Mouse (Mus musculus): Measurements from ENCODE around the gene Dazap1.
"Not testable (repeated sequence)": the region's sequence is repeated elsewhere in the genome, so short reads cannot be mapped to it uniquely, and the experiment has no call there.

Dazap1 gene

DNA sequence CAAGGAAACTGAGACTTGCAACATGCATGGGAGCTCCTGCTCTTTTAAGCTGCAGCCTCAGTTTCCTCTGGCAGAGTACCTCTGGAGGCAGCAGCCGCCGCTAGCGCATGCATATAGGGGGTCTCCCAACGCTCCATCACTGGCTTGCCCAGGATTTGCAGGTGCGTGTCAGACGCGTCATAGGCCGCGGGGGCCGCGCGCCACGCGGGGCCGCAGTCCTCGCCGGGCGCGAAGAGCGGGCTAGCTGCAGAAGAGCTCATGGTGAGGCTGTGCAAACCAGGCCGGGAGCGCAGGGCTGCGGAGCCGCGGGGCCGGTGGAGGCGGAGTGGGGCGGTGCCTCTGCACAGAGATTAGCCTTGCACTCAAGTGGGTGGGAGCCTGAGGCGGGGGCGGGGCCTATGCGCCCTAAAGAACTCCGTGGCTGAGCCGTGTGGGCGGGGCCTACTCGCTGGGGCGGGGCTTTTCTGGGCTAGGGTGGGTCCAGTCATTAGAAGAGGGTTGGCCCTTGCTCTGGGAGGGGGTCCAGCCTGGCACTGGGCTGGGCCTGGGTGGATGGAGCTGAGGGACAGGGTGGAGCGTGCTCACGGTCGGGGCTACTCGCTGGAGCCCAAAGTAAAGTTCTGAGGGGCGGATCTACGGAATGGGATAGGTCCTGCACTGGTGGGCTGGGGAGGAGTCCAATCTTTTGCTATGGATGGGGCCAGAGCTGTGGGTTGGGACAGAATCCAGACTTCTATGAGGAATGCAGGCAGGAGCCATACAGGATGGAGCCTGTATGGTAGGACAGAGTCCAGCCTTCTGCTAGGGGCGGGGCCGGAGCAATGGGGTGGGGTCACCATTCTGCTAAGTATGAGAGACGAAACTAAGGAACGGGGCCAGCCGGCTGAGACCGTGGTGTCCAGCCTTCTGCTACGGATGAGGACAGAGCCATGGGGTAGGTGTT is at the start of gene Dazap1, which contains the start of gene Gamt:
Dazap1 (plus strand) TSS at position 845 of the 943 bp plus-strand sequence.
Gamt (minus strand) TSS at position 371 of the 943 bp plus-strand sequence.
- DNase-seq (ENCODE audit: low spot score): peak; percentile 99

DNA sequence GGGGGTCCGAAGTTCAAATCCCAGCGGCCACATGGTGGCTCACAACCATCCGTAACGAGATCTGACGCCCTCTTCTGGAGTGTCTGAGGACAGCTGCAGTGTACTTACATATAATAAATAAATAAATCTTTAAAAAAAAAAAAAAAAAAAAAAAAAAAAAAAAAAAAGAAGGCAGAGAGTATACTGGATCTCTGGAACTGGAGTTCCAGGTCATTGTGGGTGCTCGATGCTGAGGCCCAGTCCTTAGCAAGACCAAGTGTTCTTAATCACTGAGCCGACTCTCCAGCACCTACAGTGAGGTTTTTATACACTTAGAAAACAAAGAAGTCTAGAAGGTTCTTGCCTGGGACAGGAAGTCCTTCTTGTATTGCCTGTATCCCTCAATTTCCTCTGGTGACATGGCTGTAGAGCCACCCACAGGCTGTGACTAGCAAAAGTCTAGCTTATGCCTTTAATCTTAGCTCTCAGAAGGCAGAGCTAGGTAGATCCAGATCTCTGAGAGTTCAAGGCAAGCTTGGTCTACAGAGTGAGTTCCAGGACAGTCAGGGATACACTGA is 49.7 kb upstream of the Dazap1 start:
- not testable (repeated sequence) for DNase-seq (ENCODE audit: low spot score)

DNA sequence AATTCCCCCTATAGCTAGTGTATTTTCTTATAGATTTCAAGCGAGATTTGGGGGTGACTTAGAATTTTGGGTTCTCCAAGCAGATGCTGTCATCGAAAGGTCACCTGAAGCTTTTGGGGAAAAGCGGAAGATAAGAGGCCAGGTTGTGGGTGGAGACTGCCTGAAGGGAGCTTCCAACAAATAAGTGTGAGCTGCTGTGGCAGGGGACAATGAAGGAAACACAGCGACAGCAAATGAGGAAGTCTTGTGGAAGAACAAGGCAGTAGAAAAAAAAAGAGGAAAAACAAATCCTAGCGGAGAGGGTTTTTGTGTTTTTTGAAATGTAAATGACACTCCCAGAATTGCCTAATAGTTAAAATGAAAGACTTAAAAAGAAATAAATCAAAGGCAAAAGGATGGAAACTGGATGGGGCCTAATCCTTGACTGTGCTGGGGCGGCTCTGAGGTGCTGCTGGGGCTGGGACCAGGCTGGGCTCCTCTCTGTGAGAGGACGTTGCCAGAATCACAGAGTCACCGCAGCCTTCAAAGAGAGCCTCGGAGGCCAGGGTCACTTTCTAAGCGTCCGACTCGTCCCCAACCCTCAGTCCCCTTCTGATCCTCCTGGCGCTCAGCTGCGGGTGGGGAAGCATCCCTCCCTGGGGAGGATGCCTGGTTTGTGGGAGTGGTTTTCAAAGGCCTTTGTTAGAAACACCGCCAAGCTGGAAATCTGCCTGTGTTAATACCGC is 46.1 kb upstream of the Dazap1 start:
- DNase-seq (ENCODE audit: low spot score): no peak

DNA sequence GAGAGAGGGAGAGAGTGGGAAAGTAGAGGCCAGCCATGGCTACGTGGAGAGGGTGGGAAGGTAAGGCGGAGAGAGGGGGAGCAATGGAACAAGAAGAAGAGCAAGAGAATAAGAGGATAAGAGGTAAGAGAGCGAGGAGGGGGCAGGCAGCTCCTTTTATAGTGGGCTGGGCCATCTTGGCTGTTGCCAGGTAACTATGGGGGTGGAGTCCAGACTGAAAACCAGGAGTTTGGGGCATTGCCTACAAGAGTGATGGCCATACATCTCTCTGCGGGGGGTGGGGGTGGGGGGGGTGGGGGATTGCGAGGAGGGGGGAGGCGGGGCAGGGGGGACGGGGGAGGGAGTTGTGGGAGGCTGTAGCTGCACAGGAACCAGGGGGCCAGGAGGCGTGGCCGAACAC is 40.6 kb upstream of the Dazap1 start:
- DNase-seq (ENCODE audit: low spot score): no peak

DNA sequence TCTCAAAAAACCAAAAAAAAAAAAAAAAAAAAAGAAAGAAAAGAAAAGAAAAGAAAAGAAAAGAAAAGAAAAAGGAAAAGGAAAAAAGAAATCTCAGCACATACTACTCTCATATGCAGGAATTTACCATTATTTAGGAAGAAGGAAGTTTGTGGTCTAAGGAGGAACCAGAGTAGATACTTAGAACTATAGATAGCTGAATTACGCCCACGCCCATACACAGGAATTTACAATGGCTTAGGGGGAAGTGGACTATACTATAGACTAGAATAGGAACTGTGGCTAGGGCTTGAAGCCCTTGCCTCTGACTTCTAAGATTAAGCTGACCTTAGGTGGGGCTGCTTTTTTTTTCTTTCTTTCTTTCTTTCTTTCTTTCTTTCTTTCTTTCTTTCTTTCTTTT is 38.1 kb upstream of the Dazap1 start:
- DNase-seq (ENCODE audit: low spot score): not testable (repeated sequence)

DNA sequence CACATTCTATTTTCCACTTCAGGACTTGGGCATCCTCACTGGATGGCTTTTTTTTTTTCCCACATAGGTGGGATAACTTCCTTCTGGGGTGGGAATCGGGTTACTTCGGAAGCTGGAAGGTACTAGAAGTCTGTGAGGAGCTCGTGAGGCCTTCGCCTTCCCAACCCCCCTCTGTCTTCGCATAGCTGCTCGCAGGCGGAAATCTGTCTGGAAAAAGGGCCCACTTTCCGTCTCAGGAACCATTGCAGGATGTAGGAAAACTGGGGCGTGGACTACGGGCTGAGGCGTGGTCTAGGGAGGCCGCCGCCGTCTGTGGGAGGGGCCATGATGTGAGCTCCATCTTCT is 35.2 kb upstream of the Dazap1 start:
- DNase-seq (ENCODE audit: low spot score): no peak

DNA sequence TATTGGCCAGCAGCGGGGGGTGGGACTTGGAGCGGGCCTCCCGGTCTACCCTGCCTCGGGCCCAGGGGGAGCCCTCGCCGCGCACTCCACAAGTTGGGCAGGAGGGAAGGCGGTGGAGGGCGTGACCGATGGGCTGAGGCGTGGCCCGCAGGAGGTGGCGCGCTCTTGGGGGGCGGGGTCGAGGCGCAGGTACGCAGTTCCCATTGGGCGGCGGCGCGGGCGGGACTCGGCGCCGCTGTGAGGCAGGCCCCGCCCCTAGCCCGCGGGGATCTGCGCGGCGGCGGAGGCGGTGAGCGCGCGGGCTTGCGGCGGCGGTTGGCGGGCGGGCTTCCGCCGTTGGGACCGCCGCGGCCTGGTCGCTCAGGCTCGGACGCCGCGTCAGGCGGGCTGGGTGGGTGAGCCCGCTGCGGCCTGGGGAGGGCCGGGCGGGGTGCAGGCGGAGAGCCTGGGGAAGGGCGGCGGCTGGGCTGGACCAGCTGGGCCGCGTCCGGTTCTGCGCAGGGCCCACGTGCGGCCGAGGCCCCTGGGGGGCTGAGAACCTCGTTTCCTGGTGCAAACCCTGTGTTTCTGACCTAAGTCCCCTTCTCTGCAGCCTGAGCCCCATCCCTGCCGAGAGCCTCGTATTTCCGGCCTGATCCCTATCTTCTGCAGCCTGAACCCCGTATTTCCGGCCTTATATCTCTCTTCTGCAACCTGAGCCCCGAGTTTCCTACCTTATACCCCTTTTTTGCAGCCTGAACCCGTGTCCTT is 34.7 kb upstream of the Dazap1 start, which contains the start of gene Mum1:
Mum1 (plus strand) TSS at position 19 of the 750 bp plus-strand sequence.
- peak; percentile 100 for DNase-seq (ENCODE audit: low spot score)

DNA sequence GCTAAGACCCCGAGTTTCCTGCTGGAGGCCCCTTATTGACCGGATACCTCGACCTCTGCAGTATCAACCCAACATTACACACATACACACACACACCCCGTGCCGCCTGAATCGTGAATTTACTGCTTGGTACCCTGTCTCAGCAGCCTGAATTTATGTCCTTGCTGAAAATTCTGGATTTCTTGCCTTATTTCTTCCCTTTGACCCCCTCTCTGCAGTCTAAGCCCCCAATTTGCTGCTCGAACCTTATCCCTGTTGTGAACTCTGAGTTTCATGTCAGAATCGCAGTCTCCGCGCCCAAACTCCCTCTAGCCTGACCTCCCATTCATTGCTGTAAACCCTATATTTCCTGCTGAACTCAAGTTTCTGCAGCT is 34.1 kb upstream of the Dazap1 start:
- DNase-seq (ENCODE audit: low spot score): no peak

DNA sequence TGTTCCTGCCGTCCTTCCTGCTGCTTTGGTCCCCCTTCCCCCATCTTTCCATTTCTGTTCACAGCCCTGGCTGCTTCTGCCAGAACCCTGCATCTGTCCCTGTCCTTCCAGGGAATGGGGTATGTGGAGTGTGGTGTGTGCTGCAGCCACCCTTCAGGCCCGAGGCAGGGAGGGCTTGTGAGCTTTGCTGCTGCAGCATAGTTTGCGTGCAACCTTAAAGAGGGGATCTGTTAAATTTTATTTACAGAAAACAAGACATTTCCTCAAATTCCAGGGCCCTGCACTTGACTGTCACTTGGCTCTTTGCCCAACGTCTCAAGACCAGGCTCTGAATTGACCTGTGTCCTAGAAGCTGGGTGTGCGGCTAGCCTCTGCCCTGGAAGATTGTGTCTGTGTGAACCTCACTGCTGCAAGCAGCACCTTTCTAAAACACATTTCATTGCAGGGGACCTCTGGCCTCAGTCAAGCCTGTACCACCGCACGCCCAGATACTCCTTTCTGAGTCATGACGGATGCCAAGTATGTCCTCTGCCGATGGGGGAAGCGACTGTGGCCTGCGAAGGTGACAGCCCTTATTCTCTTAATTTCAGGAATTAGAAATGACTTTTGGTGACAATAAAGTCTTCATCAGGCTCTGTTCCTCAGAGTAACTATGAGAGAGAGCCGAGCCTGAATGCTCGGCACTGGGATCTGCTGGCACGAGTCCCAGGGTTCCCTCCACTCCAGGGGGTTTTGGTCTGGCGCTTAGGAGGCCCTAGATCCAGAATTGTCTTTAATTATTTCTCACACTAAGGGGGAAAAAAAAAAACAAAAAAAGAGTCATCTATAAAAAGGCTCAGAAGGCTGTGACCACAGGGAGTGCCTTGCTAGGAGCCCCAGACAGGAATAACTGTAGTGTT is 33.2 kb upstream of the Dazap1 start:
- DNase-seq (ENCODE audit: low spot score): no peak

DNA sequence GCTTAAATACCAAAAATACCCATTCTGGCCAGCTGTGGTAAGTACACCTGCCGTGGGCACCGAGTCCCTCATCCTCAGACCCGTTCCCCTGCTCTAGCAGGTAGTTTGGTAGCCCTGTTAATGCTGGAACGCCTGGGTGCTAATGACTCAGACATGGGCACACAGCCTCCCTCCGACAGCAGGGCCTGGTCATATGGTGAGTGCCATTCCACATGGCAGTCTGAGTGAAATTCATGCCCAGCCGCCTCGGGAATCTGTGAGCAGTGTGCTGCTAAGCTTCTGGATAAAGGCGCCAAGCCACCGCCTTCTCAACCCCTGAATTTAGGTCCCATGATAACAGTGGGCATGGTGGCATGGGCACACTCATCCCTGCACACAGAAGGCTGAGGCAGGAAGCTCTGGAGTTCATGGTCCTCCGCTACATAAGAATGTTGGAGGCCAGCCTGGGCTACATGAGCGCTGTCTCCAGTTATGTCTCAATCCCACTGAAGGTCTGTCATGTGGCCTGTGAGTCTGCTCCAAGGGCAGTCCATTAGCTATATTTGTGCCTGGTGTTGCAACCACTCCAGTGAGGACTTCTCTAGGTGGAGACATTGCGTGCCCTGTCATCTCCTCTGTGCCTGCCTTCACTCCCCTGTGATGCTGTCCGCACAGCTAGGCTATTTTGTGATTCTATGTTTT is 25.0 kb upstream of the Dazap1 start:
- DNase-seq (ENCODE audit: low spot score): no peak

DNA sequence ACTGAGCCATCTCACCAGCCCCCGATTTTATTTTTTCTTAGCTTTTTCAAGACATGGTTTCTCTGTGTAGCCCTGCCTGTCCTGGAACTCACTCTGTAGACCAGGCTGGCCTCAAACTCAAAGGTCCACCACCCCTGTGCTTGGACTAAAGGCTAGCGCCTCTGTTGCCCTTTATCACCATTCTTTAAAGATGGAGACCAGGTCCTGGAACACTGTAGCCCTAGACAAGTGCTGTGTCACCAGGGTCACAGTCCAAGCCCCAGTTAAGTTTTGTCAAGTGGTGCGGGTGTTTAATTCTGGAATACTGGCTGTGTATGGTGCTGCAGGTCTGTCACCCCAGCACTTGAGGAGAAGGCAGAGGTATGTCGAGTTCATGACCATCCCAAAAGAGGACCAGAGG is 24.3 kb upstream of the Dazap1 start:
- DNase-seq (ENCODE audit: low spot score): no peak

DNA sequence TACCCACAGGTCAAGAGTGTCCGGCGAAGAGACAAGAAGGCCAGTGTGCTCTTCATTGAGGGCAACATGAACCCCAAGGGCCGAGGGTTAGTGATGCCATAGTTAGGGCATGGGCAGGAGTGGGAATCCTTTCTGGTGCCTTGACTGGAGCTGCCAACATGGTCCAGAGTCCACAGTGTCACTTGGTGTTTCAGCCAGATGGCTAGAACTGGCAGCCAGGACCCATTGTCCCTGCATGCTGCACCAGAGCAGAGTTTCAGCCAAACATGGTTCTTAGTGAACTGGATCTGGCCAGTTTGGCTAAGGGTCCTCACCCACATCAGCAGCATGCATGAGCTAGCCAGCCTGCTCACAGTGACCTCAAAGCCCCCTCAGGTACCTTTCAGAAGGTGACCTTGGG is 23.0 kb upstream of the Dazap1 start:
- DNase-seq (ENCODE audit: low spot score): no peak

DNA sequence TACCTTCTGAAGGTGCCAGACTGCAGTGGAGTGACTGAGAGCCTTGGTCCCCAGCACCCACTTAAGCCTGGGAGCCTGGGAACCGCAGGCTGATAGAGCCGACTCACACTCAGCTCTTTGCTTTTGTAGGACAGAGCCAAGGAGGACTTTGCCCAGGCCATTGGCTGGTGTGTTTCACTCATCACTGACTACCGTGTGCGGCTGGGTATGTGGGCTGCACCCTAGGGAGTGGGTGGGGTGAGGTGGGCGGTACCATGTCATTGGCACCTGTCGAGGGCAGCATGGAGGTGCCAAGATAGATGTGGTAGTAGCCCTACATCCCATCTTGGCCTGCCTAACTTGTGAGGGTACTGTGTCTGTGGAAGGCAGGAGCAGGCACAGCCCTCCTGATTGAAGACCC is 21.5 kb upstream of the Dazap1 start:
- no peak for DNase-seq (ENCODE audit: low spot score)

DNA sequence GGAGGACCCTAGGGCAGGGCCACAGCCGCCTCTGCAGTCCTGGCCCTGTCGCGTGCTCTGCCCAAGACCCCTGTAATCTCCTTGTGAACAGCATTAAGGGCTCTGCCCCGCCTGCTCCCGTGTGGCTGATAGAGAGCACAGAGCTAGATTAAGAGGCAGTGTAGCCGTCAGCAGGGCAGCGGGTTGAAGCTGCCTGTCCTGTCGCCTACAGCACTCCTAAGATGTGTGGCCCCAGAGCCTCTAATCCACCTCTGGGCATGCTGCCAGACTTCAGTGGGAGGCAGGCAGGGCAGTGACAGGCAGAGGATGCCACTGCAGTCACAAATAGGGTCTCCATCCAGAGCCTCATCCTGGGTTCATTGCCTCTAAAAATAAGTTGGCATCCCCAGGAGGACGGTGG is 19.2 kb upstream of the Dazap1 start:
- no peak for DNase-seq (ENCODE audit: low spot score)

DNA sequence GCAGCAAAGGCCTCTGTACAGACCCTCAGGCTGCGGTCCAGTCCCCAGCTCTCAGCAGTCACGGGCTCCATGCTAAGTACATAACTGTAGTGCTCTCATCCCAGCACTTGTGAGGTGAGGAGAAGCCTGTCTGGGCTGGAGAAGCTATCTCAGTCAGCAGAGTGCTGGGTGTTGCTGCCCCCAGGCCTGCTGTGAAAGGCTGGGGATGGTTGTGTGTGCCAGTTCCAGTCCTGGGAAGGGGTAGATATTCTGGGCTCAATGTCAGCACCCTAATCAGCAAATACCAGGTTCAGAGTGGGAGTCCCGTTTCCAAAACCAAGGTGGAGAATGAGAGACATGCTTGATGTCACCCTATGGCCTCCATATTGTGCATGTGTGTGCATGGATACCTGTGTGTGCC is 18.7 kb upstream of the Dazap1 start:
- no peak for DNase-seq (ENCODE audit: low spot score)

DNA sequence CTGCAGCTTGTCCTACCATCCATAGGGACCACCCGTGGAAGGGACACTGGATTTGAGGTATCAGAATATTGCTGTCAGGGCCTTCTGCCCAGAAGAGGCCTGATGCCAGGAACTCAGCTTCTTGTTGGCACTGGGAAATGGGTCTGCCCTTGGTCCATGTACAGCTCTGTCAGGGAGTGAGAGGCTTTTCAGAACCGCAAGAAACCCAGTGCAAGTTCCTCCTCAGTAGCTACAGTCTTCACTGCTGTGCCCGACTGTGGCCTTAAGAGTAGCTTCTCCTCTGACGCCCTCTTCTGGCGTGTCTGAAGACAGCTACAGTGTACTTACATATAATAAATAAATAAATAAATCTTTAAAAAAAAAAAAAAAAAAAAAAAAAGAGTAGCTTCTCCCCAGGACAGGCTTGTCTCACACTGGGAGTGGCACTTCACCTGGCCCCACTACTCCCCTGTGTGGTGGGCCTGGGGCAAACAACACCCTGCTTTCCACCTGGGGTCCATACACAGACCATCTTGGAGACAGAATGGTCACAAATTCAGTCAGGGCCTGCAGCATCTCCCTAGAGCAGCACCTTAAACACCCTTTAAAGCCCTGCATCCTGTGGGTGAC is 16.4 kb upstream of the Dazap1 start:
- DNase-seq (ENCODE audit: low spot score): no peak

DNA sequence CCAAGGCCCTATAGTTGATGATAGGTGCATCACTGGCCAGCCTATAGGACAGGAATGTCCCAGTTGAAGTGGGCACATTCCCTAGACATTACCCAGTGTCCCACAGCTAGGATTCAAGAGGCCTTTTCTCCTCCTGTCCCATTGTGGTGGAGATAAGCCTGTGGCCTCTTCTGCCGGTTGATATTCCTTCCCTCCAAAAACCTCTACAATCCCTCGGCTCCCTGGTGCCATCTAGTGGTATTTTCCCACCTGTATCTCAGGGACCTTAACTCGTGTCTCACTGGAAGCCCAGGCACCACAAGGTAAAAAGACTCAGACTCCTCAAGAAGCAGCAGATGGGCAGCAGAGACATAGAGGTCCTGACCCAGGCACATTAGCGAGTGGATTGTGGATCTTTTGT is 15.7 kb upstream of the Dazap1 start:
- DNase-seq (ENCODE audit: low spot score): peak; percentile 60

DNA sequence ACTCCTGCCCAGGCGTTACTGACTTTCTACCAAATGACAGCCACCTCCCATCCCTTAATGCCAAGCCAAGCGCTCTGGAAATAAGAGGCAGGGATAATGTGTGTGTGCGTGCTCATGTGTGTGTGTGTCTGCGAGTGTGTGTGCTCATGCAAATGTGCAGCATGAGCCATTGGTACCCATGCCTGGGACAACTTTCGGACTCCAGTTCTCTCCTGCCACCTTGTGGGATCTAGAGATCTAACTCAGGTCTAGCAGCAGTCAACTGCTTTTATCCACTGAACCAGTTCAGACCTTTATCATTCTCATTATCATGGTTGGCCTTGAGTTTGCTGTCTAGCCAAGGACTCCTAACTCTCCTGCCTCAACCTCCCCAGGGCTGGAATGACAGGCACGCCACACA is 13.4 kb upstream of the Dazap1 start:
- no peak for DNase-seq (ENCODE audit: low spot score)

DNA sequence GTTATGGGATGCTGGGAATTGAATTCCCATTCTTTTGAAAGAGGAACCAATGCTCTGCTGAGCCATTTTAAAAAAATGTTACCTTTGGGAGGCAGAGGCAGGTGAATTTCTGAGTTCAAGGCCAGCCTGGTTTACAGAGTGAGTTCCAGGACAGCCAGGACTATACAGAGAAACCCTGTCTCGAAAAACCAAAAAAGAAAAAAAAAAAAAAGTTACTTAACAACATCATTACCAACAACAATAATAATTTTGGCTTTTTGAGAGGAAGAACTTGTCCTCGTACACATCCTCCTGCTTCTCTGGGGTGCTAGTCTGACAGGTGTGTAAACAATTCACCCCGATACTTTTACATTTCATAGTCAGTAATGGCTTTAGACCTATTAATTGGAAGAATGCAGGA is 12.8 kb upstream of the Dazap1 start:
- not testable (repeated sequence) for DNase-seq (ENCODE audit: low spot score)

All from ovary, postnatal 36 days (tissue).